Mouse (Mus musculus): ENCODE data around the gene Ambp. TPM values are rescaled to one million over a fixed set of nuclear protein-coding genes. Genes with fewer than 3 reads are reported as not detected.

The Ambp gene
- polyA plus RNA-seq, 1 experiment from 2014 or later = 8.2 TPM

GRCm38 (mm10) chr4:63147268-63147667 lies 7.3 kb downstream of the Ambp start:
- no peaks in the 10 kb centered on the region for H3K27me3 ChIP-seq (ENCODE audit: control insufficient read depth, insufficient read depth, low read length)
- no peaks in the 10 kb centered on the region for H3K4me1 ChIP-seq (replicated peaks; ENCODE audit: control insufficient read depth, insufficient read depth)
- 94% methylated on average over 6 of the region's 6 CpGs for WGBS
- no peaks in the 10 kb centered on the region for H3K36me3 ChIP-seq (ENCODE audit: control insufficient read depth, insufficient read depth, low read length)
- DNase-seq (ENCODE audit: low spot score) = no peak
- H3K9me3 ChIP-seq (ENCODE audit: control insufficient read depth, low read length) = no peaks in the 10 kb centered on the region
- no peak overlapping the region for H3K9ac ChIP-seq (ENCODE audit: low read length)
- H3K4me2 ChIP-seq (replicated peaks; ENCODE audit: low read depth) = no peak overlapping the region
- H3K27ac ChIP-seq (replicated peaks) = no peak overlapping the region
- no peak overlapping the region for H3K4me3 ChIP-seq (ENCODE audit: low read depth, low read length)
- no peak for TF ChIP-seq EP300 (optimal IDR thresholded peaks at IDR 0.05)
- peak; percentile 37 for TF ChIP-seq CTCF (IDR thresholded peaks at IDR 0.05; ENCODE audit: low read depth)
- ATAC-seq (ENCODE audit: low FRiP score, low TSS enrichment) = no peak

GRCm38 (mm10) chr4:63129891-63130624 lies 24.5 kb downstream of the Ambp start:
- ATAC-seq (ENCODE audit: low FRiP score, low TSS enrichment) = peak; percentile 32; the same call in 1 of the 2 replicates
- Histone ChIP-seq H3K27ac (replicated peaks) (no peak overlapping the region), H3K27me3 (ENCODE audit: control insufficient read depth, insufficient read depth, low read length) (no peaks in the 10 kb centered on the region), H3K9me3 (ENCODE audit: control insufficient read depth, low read length) (no peaks in the 10 kb centered on the region), H3K4me2 (replicated peaks; ENCODE audit: low read depth) (no peak overlapping the region), H3K9ac (ENCODE audit: low read length) (no peak overlapping the region), H3K4me3 (ENCODE audit: low read depth, low read length) (no peak overlapping the region), H3K36me3 (ENCODE audit: control insufficient read depth, insufficient read depth, low read length) (peaks cover 9% of the 10 kb centered on the region; the same call in 1 of the 2 replicates), H3K4me1 (replicated peaks; ENCODE audit: control insufficient read depth, insufficient read depth) (no peaks in the 10 kb centered on the region)
- no peak for TF ChIP-seq EP300 (optimal IDR thresholded peaks at IDR 0.05)
- no peak for TF ChIP-seq CTCF (IDR thresholded peaks at IDR 0.05; ENCODE audit: low read depth)
- no peak for DNase-seq (ENCODE audit: low spot score)
- WGBS = 87% methylated on average over 5 of the region's 5 CpGs

- Histone ChIP-seq H3K27me3 (ENCODE audit: control insufficient read depth, insufficient read depth, low read length) (no peaks in the 10 kb centered on the region), H3K4me1 (replicated peaks; ENCODE audit: control insufficient read depth, insufficient read depth) (no peaks in the 10 kb centered on the region), H3K4me2 (replicated peaks; ENCODE audit: low read depth) (no peak overlapping the region), H3K4me3 (ENCODE audit: low read depth, low read length) (no peak overlapping the region), H3K9me3 (ENCODE audit: control insufficient read depth, low read length) (no peaks in the 10 kb centered on the region), H3K9ac (ENCODE audit: low read length) (no peak overlapping the region), H3K27ac (replicated peaks) (no peak overlapping the region), H3K36me3 (ENCODE audit: control insufficient read depth, insufficient read depth, low read length) (peaks cover 6% of the 10 kb centered on the region; the same call in 1 of the 2 replicates)
- DNase-seq (ENCODE audit: low spot score) = no peak
- no peak for ATAC-seq (ENCODE audit: low FRiP score, low TSS enrichment)
- TF ChIP-seq EP300 (optimal IDR thresholded peaks at IDR 0.05) = no peak
- no peak for TF ChIP-seq CTCF (IDR thresholded peaks at IDR 0.05; ENCODE audit: low read depth)
- WGBS = 69% methylated on average over 8 of the region's 8 CpGs
Observed at GRCm38 (mm10) chr4:63124861-63125466, 29.6 kb downstream of the Ambp start.

- H3K4me3 ChIP-seq (ENCODE audit: low read depth, low read length) = no peak overlapping the region
- WGBS = 83% methylated on average over 5 of the region's 5 CpGs
- TF ChIP-seq CTCF (IDR thresholded peaks at IDR 0.05; ENCODE audit: low read depth) (peak; percentile 99), EP300 (optimal IDR thresholded peaks at IDR 0.05) (no peak)
- H3K9me3 ChIP-seq (ENCODE audit: control insufficient read depth, low read length) = no peaks in the 10 kb centered on the region
- no peaks in the 10 kb centered on the region for H3K4me1 ChIP-seq (replicated peaks; ENCODE audit: control insufficient read depth, insufficient read depth)
- H3K4me2 ChIP-seq (replicated peaks; ENCODE audit: low read depth) = no peak overlapping the region
- no peaks in the 10 kb centered on the region for H3K27me3 ChIP-seq (ENCODE audit: control insufficient read depth, insufficient read depth, low read length)
- ATAC-seq (ENCODE audit: low FRiP score, low TSS enrichment) (peak; percentile 81), DNase-seq (ENCODE audit: low spot score) (peak; percentile 85)
- peaks cover 4% of the 10 kb centered on the region; the same call in 1 of the 2 replicates for H3K36me3 ChIP-seq (ENCODE audit: control insufficient read depth, insufficient read depth, low read length)
- no peak overlapping the region for H3K9ac ChIP-seq (ENCODE audit: low read length)
- no peak overlapping the region for H3K27ac ChIP-seq (replicated peaks)
Observed at GRCm38 (mm10) chr4:63118639-63119437, 35.8 kb downstream of the Ambp start.

GRCm38 (mm10) chr4:63105651-63106050 lies 48.9 kb downstream of the Ambp start:
- WGBS = 97% methylated on average over 8 of the region's 8 CpGs
- ATAC-seq (ENCODE audit: low FRiP score, low TSS enrichment) (no peak), DNase-seq (ENCODE audit: low spot score) (no peak)
- TF ChIP-seq CTCF (IDR thresholded peaks at IDR 0.05; ENCODE audit: low read depth) = no peak
- no peak for TF ChIP-seq EP300 (optimal IDR thresholded peaks at IDR 0.05)
- no peak overlapping the region for H3K4me3 ChIP-seq (ENCODE audit: low read depth, low read length)
- no peak overlapping the region for H3K9ac ChIP-seq (ENCODE audit: low read length)
- H3K36me3 ChIP-seq (ENCODE audit: control insufficient read depth, insufficient read depth, low read length) = no peaks in the 10 kb centered on the region
- H3K27me3 ChIP-seq (ENCODE audit: control insufficient read depth, insufficient read depth, low read length) = no peaks in the 10 kb centered on the region
- no peaks in the 10 kb centered on the region for H3K4me1 ChIP-seq (replicated peaks; ENCODE audit: control insufficient read depth, insufficient read depth)
- H3K27ac ChIP-seq (replicated peaks) = no peak overlapping the region
- no peak overlapping the region for H3K4me2 ChIP-seq (replicated peaks; ENCODE audit: low read depth)
- no peaks in the 10 kb centered on the region for H3K9me3 ChIP-seq (ENCODE audit: control insufficient read depth, low read length)

Data from stomach, postnatal 0 days (tissue).